Mouse (Mus musculus) G1E-ER4 (cell line): ENCODE results near the gene 4931440F15Rik. TPM values are rescaled to one million over a fixed set of nuclear protein-coding genes. Genes with fewer than 3 reads are reported as not detected.
"Not testable (repeated sequence)": the region's sequence is repeated elsewhere in the genome, so short reads cannot be mapped to it uniquely, and the experiment has no call there.

ENCODE experiments used
- GATA1 ChIP-seq: IDR thresholded peaks from one replicate; pipeline ENCODE4 v1.8.0; 2012; ENCODE audit warnings: low read length, inconsistent platforms
- polyA plus RNA-seq: library from polyadenylated mRNA; stranded (reverse); fragments of >175 nt; gene quantifications from 2 replicates; pipeline ENCODE4 v1.2.3, GENCODE M21; 2012

The 4931440F15Rik gene
- not detected in 2 replicates for polyA plus RNA-seq

DNA sequence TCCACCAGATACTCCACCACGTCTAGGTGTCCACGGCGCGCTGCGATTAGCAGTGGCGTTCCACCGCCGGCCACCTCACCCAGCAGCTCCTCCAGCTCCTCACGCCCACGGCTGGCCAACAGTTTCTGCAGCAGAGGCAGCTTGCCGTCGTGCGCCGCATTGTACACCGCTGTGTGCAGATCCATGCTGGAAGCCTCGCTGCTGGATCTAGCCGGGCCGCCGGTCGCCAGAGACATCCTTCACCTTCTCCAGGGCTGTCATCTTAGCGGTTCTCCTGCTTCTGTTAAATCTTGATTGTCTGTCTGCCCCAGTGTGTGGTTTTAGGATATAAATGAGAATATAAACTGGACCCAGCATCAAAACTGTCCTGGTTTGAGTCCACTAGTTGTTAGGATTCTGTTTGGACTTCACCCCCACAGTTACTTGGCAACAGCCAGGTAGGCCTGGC lies at the start of gene 4931440F15Rik:
Gene 4931440F15Rik (minus strand): TSS at position 398 of the 448 bp plus-strand sequence.
- TF ChIP-seq GATA1: not testable (repeated sequence)

DNA sequence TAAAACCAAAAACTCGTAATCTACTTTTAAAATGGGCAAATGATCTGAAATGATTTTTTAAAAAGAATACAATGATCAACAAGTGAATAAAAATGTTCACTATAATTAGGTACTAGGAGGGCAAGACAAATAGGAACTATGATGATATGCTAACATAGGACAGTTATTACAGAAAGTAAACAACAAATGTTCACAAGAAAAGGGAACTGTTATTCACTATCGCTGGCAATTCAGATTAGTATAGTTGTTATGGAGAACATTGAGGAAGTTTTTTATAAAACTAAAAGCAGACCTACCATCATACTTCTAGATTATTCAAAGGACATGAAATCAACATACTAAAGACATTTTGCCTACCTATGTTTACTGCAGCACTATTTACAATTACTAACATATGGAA lies 44.7 kb upstream of the 4931440F15Rik start:
- TF ChIP-seq GATA1: no peak

DNA sequence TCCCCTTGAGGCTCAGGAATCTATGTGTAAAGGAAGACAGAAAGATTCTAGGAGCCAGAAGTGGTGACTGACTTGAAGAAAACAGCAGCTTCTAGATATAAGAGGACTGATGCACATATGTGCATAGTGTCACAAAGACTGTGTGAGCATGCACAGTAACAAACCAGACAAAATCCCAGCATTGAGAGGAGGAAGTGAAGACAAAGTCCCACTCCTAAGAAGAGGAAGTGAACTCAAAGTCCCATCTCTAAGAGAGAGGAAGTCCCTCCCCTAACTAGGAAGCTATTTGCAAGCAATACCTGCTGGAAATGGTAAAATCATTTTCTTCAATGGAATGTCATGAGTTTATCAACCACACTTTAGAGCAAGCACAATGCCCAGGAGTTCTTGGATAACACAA lies 38.8 kb upstream of the 4931440F15Rik start:
- TF ChIP-seq GATA1: no peak

DNA sequence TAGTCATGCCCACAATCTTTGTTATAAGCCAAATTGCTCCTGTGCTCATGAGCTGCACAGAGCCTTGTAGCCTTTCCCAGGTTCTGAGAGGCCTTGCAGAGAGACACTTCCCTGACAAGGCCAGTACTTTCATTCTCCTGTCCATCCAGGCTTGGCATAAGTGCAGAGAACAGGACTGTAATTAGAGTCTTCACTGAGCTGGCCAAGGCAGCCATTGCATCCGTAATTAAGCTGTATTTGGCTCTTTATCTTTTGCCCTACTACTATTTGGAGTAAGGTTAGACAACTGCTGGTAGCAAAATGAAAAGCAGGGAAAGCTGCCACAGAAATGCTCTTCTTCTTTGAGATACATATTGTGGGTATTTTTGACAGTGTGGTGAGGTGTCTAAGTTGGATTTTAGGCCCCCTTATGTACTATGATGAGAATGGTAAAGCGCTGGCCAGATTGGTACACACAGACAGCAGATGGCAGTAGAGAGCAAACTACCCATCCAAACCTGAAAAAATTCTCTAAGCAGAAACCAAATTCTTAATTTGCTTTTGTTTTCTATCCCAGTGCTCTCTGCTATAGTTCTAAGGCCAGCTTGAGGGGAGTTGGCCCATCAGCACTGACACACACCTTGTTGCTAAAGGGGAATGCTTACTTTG lies 36.4 kb upstream of the 4931440F15Rik start:
- TF ChIP-seq GATA1: no peak

DNA sequence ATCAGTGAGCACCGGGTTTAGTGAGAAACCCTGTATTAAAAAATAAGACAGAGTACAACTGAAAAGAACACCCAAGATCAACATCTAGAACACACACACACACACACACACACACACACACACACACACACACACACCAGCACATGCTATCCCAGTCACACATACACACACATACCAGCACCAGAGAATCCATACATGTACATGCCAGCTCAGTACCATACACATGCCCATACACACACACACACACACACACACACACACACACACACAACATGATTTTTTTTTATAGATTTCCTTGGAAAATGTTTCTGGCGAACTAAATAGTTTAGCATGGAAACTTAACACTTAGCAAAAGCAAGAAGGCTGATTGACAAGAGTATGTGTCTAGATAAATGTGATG lies 35.6 kb upstream of the 4931440F15Rik start:
- TF ChIP-seq GATA1: no peak

DNA sequence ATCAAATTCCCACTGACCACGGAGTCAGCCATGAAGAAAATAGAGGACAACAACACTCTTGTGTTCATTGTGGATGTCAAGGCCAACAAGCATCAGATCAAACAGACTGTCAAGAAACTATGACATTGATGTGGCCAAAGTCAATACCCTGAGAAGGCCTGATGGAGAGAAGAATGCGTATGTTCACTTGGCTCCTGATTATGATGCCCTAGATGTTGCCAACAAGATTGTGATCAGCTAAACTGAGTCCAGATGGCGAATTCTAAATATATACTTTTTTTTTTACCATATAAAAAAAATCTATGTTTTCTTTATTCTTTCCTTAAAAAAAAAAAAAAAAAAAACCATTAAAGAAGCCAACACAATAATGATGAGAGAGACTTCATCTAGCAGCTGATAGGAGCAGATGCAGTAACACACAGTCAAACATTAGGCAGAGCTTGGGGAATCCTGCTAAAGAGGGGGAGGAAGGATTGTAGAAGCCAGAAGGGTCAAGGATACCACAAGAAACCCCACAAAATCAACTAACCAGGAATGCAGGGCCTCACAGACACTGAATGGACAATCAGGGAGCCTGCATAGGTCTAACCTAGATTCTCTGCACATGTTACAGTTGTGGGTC lies 15.2 kb upstream of the 4931440F15Rik start:
- TF ChIP-seq GATA1: no peak

DNA sequence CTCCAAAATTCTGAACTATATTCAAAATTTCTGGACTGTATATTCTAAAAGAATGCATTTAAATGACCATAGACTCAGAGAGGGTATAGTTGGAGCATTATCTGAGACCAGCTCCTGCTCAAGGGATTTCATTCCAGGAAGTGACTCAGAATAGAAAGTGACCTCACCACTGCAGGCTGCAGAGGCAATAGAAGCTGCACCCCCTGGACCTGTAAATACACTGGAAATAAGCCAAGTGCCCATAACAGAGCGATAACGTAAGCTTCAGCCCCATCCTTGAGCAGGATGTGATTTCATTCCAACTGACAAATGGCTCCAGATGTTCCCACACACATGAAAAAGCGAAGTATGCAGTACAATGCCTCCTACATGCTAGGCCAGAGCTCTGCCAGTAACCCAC lies 14.3 kb upstream of the 4931440F15Rik start:
- no peak for TF ChIP-seq GATA1

DNA sequence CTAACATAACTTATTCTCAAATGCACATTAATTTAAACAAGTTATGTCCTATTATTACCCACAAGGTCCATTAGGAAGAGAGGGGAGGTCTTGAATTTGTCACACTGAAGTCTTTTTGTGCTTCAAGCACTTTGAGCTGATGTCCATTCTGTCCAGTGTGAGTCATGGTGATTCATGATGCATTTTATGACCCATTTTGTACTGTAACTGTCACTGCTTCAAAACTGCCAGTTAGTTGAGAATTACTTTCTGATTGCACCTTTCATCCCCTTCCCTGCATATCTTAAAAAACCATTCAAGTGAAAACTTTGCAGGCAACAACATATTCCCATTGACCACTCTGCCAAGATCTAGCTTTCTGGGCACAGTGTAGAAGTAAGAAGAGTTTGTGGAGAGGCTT lies 11.6 kb upstream of the 4931440F15Rik start:
- no peak for TF ChIP-seq GATA1

DNA sequence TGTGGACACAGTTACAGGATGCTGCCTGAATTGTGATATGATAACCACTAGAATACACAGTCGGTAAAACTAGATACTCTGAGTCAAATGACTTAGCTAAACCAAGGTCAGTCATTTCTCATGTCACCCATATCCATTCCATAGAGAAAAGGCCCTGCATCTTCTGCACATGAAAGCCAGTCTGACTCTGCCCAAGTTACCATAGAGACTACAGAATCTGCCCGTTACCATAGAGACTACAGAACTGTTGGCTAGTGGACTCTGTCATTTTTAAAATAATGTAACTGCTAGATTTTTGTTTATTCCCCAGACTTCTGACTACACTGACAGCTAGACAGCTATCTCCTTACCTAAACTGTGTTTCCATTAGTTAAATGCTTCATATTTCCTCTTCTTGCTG lies 2.3 kb upstream of the 4931440F15Rik start:
- no peak for TF ChIP-seq GATA1

DNA sequence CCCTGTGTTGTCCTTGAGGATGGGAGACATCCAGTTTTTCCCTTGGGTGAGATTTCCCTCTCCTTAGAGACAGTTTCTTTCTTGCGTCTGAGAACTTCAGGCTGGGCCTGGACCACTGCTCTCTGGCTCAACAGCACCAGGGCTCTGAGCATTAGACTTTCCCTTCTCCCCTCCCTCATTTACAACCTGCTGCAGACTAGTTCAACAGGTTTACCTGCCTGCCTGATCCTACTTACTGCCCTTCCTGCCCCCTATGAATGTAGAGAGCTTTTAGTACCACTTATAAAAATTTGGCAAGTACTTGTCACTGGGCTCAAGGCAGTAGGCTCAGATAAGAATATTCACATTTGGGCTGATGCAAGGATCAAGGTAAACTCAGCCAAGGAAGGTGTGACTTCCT lies 533 bp upstream of the 4931440F15Rik start:
- no peak for TF ChIP-seq GATA1

DNA sequence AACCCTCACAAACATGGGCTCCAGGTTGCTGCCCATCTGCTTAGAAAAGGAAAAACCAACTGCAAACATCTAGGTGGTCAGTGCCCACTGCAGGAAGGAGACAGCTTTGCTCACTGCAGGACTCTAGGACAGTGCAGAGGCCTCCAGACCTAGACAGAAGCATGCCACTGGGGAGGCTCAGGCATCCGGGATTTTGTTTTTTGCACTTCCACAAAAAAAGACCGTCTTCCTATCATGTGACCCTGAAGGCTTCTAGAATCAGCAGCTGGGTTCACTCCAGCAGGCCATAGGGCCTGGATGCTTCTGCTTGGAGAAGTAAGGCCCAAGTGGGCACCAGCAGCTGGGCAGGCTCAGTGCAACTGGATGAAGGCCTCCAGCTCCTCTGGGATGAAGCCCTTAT lies 2.3 kb downstream of the 4931440F15Rik start:
- no peak for TF ChIP-seq GATA1

DNA sequence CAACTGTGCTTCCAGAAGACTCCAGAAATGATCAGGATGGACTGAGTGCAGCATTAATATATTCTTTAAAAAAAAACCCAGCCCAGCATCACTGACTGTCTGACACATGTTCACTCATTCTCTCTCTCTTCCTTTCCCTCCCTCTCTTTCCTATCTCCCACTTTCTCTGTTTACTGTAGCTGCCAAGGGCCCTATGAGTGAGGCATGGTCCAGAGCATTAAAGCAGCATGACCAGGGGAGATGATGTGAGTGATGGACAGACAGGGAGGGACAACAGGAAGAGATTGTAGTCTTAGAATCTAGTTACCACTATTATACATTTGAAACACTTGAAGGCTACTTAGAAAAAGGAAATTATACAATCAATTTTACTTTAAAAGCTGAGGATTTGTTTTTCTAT lies 9.8 kb downstream of the 4931440F15Rik start:
- TF ChIP-seq GATA1: no peak

DNA sequence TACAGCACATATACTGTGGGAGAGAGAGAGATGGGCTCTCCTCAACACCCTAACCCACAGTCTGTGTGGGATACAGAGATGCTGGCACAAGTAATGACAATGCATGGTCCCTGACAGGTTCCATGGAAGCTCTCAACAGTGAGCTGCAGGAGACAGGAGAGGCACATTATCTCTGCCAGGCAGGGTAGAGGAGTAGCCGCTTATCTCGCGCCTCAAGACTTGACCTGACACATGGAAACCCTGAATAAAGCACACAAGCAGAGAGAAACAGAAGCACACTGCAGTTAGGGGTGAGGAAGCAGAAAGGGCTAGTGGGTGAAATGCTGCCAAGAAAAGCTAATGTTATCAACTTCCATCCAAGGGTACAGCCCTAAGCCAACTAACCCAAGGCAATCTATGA lies 10.2 kb downstream of the 4931440F15Rik start:
- TF ChIP-seq GATA1: peak; percentile 1

DNA sequence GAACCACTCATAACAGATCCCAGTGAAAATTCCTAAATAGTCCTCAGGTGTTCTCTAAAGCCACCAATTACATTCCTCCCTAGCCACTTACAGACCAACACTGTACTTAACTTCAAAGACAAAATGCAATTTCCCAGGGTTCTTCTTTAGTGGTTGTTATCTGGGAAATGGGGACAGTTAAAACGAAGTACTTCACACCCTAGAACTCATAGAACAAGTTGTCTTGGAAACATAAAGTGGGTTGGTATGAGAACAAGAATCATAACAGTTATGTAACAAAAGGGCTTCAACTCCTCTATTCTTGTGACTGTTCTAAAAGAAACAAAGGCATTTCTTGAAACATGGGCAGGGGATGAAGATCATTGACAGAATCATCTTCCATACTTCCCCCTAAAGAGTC lies 12.2 kb downstream of the 4931440F15Rik start:
- no peak for TF ChIP-seq GATA1

DNA sequence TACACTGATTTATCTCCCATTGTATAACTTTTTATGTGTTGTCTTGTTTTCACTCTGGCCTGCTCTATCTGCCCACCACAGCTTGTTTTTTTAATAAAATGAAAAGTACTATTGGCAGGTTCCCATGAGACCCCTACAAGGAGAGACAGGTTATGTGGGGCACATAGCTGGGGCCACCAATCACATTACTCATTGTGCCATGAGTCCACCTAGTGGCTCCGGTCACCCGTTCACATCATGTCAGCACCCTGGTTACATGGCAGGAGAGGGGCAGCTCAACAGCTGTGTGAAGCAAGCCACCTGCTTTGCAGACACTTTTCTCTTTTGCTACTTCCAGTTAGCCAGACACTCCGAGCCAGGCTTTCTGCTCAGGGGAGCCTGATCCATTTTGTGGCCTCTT lies 13.0 kb downstream of the 4931440F15Rik start:
- no peak for TF ChIP-seq GATA1

DNA sequence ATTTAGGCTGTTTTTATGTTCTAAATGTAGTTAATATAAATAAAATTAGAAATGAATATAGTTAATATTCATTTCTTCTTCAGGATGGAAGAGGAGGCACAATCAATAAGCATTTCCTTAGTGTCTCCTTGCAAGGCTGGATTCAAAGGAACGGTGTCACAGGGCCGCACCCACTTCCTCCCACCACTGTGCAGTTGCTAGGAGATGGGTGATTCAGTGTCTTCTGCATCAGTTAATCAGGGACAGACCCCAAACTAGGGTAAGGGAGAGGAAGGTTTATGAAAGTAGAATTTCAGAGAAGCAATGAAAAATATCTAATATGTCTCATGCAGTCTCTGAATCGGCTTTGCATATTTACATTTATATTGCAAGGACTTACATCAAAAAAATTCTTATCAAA lies 15.1 kb downstream of the 4931440F15Rik start:
- TF ChIP-seq GATA1: no peak

DNA sequence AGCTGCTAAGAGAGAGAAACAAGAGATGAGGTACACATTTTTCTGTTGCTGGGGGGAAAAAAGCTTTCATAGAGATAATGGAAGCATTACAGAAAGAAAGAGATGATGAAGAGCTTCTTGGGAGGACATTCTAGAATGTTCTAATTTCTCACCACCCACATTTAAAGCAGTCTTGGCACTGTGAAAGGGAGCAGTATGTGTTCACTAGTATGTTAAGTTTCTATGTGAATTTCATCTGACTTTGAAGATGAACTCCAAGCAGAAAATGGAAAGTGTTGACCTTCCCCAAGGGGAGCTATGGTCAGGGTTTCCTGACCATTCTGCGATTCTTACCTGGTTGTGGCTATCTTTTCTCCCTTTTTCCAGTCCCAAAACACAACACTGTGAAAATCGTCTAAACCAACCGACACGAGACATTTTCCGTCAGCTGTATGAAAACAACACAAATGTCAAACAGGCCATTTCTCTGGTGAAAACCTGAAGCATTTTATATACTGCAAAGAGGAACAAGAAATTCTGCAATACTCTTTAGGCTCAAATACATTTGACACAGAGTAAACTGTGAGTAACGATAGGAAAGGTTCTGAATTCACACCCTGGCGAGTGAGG lies 16.4 kb downstream of the 4931440F15Rik start:
- no peak for TF ChIP-seq GATA1
